Mouse (Mus musculus) telencephalon, adult 2 months (tissue): ENCODE results near the gene Chpf2.
"Not testable (repeated sequence)": the region's sequence is repeated elsewhere in the genome, so short reads cannot be mapped to it uniquely, and the experiment has no call there.

Source experiments
- DNase-seq: peaks from one replicate; pipeline ENCODE4 v3.0.0-alpha.2; 2011; ENCODE audit warnings: low read depth, low spot score

Chpf2 gene

GRCm38 (mm10) chr5:24586547-24587199 is at the start of gene Chpf2:
Chpf2 (plus strand) TSS chr5:24586741.
- DNase-seq: peak; percentile 92

DNA sequence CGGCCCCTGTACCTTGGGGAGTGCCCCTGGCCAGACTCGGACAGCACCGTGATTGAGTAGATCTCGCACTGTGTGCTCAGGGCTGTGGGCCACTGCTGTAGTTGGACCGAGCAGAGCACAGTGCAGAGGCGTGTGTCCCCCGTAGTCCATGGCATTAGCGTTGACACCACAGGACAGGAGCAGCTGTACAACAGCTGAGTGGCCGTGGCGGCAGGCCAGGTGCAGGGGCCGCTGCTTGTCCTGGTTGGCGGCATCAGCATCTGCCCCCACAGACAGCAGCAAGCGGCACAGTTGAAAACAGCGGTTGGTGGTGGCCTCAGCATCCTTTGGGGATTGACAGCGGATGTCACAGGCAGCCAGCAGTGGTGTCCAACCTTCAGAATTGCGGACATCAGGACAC is 48.9 kb upstream of the Chpf2 start:
- DNase-seq: no peak

- no peak for DNase-seq
Observed at GRCm38 (mm10) chr5:24539571-24540296, 46.8 kb upstream of the Chpf2 start.

DNA sequence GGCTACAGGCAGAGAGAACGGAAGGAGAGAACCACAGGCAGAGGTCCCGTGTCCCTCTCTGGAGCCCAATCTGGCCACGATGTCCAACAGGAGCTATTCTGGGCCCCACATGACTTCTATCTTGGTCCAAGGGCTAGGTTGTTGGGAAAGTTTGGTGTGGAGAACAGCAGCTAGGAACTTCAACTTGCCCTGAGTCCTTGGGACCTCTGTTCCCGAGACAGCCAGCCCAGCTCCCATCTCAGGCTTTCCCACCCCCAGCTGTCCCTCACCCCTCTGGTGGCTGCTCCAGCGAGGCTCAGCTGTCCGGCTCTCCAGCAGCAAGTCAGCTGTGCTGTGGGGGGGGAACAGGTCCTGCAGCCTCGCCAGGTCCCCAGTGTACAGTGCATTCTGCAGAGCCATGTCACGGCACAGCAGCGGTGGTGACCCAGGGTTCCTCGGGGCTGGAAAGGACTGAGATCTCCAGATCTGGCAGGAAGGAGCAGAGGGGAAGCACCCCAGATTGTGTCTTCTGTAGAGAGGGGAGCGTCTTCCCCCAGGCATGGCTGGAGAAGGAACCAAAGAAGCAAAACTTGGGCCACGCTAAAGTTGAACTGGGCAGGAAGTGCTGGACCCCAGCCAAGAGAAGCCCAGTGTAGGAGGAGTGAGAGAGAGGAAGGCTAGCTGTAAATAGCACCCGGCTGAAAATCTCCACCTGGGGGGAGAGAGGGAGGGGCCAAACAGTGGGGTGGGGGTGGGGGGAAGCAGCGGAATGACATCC is 46.0 kb upstream of the Chpf2 start, which contains the start of gene Asb10:
Gene Asb10 (minus strand): TSS at position 592 of the 757 bp plus-strand sequence.
- peak; percentile 16 for DNase-seq

GRCm38 (mm10) chr5:24541144-24541569 is 45.4 kb upstream of the Chpf2 start:
- DNase-seq: no peak

GRCm38 (mm10) chr5:24542643-24543042 is 43.9 kb upstream of the Chpf2 start:
- DNase-seq: no peak

- DNase-seq: peak; percentile 13
Observed at GRCm38 (mm10) chr5:24550598-24551316, 35.8 kb upstream of the Chpf2 start.

DNA sequence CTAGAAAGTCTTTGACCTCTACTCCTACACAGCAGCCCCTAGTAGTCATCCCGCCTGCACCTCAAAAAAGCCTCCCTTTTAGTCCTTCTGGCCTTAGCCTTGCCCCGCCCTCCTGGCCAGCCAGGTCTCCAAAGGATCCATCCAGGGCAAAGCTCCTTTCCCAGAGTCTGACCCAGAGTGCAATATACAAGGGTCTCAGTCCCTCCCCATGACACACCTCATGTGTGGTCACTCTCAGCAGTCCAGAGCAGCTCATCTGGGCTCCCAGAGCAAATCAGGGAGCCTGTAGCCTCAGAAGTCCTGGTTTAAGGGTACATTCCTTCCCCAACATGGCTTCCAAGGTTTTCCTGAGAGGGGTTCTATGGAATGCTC is 35.2 kb upstream of the Chpf2 start:
- no peak for DNase-seq

DNA sequence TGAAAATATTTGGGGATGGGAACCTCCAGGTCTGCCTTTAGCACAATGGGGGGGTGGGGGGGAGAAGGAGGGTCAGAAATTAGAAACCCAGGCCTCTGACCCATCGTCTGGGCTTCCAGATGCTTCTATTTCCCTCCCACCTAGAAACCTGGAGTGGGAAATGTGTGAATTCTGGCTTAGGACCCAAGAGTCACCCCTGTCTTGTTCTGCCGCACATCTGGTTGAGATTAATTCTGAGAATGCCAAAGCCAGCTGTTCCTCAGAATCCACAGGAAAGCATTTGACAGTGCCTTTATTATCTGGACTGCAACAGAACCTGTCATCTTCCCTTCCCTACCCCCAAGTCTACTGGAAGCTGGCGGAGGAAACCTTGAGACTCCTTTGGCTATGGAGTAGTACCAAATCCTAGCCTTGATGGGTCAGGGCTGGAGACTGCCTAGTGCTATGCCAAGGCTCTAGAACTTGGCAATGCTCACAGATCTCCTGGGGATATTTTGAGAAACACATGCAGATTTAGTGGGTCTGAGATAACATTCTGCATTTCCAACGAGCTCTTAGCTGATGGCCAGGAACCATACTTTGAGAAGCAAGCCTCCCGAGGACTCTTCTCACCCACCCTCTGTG is 32.8 kb upstream of the Chpf2 start:
- no peak for DNase-seq

GRCm38 (mm10) chr5:24555335-24555734 is 31.2 kb upstream of the Chpf2 start:
- not testable (repeated sequence) for DNase-seq

DNA sequence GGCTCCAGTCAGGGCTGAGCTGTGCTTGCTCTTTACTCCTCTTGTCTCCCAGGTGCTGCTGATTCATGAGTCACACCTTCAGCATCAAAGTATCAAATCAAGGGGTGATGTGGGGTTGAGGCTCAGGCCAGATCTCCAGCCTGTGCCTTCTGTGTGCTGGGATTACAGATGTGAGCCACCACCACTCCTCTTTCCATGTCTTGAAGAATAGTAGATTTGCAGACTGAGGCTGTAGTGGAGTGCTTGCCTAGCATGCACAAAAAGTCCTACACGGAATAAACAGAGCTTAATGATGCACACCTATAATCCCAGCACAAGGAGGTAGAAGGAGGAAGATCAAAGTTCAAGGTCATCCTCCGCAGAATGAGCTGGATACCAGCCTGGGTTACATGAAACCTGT is 29.8 kb upstream of the Chpf2 start, which contains the start of gene 4931409K22Rik:
Gene 4931409K22Rik (minus strand): TSS at position 101 of the 400 bp plus-strand sequence.
- DNase-seq: no peak

- no peak for DNase-seq
Observed at GRCm38 (mm10) chr5:24575948-24576347, 10.6 kb upstream of the Chpf2 start.

DNA sequence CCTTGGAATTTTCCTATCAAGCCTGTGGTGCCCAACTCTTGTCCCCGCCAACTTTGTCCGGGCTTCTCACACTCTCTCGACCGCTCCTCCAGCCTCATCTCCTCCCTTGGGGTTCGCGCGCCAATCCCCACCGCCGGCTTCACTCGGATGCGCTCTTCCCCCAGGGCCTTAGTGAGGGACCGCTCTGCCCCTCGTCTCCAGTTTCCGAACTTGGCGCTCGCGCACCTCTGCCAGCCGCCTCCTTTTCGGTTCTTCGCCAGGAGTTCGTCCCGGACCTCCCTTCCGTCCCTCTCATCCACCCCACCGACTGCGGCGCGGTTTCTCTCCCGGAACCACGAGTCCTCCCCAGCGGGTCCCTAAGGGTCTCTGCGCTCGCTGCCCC is 9.7 kb upstream of the Chpf2 start:
- no peak for DNase-seq

- peak; percentile 100 for DNase-seq
Observed at GRCm38 (mm10) chr5:24577183-24577929, 9.2 kb upstream of the Chpf2 start, which contains the start of gene Abcf2. Abcf2 (minus strand) TSS chr5:24577467.

DNA sequence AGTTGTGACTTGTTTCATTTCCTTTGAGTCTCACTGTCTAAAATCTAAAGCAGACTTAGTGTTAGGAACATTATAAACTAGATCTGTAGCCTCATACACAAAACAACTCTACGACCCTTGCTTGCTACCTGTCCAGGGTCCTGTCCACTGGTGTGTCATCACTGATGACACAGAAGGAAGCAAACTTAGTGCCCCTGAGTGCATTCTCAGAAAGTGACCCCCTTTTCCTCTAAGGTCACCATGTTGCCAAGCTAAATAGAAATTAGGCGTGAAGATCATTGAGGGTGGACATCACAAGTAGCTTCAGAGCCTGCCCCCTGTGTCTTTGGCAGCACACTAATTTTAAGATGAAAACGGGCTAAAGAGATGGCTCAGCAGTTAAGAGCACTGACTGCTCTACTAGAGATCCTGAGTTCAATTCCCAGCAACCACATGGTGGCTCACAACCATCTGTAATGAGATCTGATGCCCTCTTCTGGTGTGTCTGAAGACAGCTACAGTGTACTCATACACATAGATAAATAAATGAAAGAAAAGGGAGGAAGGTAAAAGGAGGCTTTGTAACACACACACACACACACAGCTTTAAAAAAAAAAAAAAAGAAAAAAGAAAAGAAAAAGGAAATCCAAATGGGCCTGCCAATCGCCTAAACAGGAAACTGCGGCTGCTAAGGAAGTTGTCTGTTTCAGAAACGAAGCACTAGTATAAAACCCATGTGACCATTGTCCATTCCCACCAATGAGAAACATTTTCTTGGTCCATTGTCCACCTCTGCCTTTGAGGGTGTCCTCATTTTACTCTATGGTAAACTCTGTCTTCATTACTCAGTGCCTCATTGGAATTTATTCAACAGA is 8.2 kb upstream of the Chpf2 start:
- DNase-seq: no peak

- no peak for DNase-seq
Observed at GRCm38 (mm10) chr5:24586106-24586505, 435 bp upstream of the Chpf2 start.

DNA sequence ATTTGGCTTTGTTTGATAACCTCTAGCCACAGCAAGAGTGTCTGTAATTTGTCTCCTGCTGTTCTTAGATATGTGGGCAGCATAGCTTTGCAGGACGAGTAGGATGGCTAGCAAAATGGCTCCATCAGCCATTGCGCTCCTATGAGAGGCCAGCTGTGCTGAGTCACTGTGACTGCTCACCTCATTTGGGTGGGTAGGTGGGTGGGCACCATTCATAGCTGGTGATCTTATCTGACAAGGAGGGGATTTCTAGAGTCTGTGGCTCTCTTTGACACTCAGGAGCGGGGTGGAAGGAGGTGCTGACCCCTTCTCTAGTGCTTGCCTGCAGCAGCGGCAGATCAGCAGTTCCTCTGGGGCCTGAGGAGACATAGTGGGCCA is 648 bp downstream of the Chpf2 start:
- DNase-seq: peak; percentile 54

- no peak for DNase-seq
Observed at GRCm38 (mm10) chr5:24589511-24590500, 3.3 kb downstream of the Chpf2 start.
